Mouse (Mus musculus): ENCODE results near the gene Acadm.

Acadm gene

GRCm38 (mm10) chr3:153901904-153902303, 42.5 kb downstream of the Acadm start:
- no peak for DNase-seq (ENCODE audit: low spot score)

GRCm38 (mm10) chr3:153897216-153897615, 47.2 kb downstream of the Acadm start:
- DNase-seq (ENCODE audit: low spot score) = no peak

- no peak for DNase-seq (ENCODE audit: low spot score)
Measured at GRCm38 (mm10) chr3:153895454-153895853, 49.0 kb downstream of the Acadm start.

- DNase-seq (ENCODE audit: low spot score) = no peak
Measured at GRCm38 (mm10) chr3:153889188-153889781, 55.1 kb downstream of the Acadm start.

GRCm38 (mm10) chr3:153888141-153888540, 56.3 kb downstream of the Acadm start:
- DNase-seq (ENCODE audit: low spot score) = no peak

GRCm38 (mm10) chr3:153886296-153886695, 58.1 kb downstream of the Acadm start:
- no peak for DNase-seq (ENCODE audit: low spot score)
